Mouse (Mus musculus) c-Kit-negative CD71-positive TER-119-positive erythroid progenitor cells, embryonic 14.5 days (primary cell): ENCODE data around the gene Slc39a11.
A peak's percentile ranks its signal among the peaks of the same experiment; 100 is the strongest.
"Not testable (repeated sequence)": the region's sequence is repeated elsewhere in the genome, so short reads cannot be mapped to it uniquely, and the experiment has no call there.

Experiments used
- DNase-seq: peaks from one replicate; pipeline ENCODE4 v3.0.0-alpha.2; 2013; ENCODE audit warnings: low read depth, low spot score

Gene Slc39a11

DNA sequence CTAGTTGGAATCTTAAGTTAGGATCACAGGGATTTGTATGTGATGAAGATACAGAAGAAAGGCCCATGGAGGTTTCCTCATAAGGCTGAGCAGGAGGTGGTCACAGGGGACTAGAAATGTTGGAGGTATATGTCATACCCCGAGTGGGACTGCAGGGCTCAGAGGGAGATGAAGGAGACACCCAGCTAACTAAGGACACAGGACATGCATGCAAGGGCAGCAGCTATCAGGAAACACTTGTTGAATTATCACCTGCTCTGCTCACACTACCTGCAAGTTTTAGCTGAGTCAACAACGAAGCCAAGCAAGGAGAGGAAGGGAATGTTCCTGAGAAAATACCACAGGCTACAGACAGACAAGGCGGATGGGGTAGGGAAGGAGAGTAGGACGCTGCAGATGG lies 17.8 kb upstream of the Slc39a11 start:
- no peak for DNase-seq

- DNase-seq = no peak
Observed at GRCm38 (mm10) chr11:113667122-113667521, 17.2 kb upstream of the Slc39a11 start.

- no peak for DNase-seq
Observed at GRCm38 (mm10) chr11:113666648-113667047, 16.8 kb upstream of the Slc39a11 start.

DNA sequence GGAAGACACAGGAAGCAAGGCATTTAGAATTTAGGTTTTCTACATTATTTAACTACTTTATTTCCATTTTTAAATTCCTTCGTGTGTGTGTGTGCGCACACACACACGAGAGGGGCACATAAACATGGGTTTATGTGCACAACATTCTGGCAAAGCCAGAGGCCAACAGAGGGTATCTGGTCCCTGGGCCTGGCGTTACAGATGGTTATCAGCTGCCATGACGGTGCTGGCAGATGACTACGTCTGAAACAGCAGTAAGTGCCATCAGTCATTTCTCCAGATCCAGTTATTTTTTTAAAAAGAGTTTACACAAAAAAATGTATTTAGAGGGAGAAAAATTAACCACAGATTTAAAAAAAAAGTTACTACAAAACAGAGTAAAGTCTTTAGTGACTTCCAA lies 16.3 kb upstream of the Slc39a11 start:
- no peak for DNase-seq

DNA sequence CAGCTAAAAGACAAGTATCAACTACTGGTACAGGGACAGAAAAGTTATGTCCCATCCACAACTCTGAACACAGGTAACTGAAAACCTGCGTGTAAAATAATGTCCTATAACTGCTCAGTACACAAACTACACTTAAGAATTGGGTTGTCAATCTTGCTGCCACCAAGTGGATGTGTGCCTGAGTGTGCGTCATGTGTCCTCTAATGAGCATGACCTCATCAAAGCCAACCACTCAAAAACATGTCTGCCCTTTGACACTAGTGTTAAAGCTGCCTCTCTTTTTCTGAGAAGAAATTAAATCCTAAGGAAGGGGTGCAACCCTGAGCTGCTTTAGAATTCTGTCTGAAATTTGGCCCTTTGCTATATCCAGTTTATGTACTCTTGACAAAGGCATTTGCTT lies 14.4 kb upstream of the Slc39a11 start:
- no peak for DNase-seq

DNA sequence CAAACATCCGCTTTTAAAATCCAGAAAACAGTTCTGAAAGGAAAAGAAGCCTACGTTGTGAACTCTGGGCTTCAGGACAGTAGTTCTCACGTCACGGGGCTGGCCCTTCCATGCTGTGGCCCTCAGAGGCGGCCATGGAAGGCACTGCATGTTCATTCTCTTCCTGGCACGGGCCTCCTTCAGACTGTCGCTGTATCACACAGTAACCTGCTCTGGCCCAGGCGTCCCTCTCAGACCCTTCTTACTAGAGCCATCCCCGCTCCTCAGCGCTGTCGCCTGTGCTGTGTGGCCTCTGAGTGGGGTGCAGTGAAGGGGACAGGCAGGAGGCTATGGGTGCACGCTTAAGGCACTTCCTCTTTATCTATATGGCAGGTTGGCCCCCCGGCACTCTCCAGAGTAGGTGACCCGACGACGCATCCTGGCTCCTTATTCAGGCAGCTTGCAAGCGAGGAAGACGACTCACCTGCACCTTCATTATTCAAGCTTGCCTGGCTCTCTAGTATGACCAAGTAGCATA lies 12.0 kb upstream of the Slc39a11 start:
- no peak for DNase-seq

DNA sequence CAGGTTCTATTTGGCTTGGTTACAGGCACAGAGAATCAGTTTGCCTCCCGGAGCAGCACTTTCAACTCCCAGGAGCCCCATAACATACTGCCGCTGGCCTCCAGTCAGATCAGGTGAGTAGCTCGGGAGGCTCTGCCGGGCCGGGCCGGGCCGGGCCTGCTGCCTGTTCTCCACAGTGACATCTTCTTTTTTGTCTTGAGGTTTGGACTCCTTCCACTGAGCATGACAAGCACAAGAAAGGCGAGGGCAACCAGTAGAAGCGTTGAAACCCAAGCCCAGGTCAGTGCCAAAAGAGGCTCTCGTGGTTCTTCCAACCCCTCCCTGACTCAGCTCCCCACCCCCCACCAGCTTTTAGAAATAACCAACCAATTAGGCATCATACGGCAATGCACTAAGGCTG lies 11.1 kb upstream of the Slc39a11 start:
- no peak for DNase-seq

- DNase-seq = not testable (repeated sequence)
Observed at GRCm38 (mm10) chr11:113660213-113660612, 10.3 kb upstream of the Slc39a11 start.

DNA sequence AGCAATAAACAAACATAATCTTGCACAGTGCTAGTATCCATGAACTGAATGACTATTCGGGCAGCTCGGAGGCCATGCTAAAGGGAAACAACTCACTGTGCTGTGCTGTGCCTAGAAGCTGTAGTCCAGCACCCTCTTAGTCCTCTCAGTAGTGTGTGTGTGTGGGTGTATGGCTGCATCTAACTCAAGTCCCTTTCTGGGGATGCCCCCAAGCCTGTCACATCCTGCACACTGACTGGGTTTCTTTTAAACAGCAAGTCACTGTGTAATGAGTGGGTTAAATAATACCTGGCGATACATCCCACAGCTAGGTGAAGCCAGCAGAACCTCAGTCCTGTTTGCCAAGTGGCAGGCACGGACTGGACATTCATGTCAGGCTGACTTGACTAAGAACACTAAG lies 8.9 kb upstream of the Slc39a11 start:
- DNase-seq = no peak

GRCm38 (mm10) chr11:113658319-113658718 lies 8.4 kb upstream of the Slc39a11 start:
- DNase-seq = no peak

DNA sequence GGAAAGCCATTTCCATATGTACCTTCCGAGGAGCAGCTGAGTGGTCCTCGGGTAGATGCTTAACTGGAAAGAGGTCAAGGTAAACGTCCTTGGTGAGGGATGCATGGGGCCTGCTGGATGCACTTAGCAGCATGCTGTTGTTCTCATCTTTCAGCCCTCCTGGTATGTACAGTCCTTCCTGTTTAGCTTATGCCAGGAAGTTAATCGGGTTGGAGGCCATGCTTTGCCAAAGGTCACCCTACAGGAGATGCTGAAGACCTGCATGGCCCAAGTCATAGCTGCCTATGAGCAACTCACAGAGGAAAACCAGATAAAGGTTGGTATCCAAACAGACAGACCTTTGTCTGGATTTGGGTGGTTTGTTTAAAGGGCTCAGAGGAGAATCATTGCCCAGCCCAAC lies 7.3 kb upstream of the Slc39a11 start:
- DNase-seq = no peak

DNA sequence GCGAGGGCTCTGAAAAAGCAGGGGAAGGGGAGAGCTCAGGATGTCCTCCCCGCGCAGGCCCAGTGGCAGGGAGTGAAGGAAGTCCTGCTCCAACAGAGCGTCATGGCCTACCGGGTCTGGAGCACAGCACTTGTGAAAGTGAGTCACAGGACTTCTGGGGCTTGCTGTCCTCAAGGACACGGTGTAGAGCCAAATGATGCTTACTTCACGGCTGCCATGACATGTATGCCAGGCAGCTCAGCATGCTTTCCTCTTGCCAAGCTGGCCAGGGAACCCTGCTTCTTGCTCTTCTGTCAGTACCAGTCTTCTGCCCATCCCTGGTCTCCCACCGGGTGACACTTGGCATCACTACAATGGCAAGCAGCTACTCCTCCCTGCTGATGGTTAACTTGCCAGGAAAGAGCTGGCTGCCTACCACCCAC lies 6.6 kb upstream of the Slc39a11 start:
- DNase-seq = no peak

DNA sequence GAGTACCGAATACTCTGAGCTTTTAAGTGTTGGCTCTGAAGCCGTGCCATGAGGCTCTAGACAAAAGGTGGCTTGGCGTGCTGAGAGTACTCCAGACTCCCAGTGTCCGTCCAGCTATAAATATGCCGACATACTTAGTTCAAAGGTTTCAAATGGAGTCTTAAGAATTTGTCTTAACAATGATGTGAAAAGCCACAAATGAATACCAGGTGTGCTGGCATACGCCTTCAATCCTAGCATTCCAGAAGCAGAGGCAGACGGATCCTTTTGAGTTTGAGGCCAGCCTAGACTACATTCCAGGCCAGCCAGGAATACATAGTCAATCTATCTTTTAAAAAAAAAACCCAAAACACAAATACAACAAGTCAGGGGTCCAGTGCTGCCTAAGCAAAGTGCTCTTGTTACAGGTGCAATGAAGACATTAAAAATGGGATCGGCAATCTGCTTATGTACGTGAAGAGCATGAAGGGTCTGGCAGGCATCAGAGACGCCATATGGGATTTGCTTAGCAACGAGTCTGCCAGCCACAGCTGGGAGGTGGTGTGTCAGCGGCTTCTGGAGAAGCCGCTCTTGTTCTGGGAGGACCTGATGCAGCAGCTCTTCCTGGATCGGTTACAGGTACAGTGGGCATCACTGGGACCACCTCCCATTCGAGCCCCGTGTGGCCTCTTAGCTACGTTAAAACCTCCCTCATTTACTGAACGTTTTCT lies 4.8 kb upstream of the Slc39a11 start:
- no peak for DNase-seq

- no peak for DNase-seq
Observed at GRCm38 (mm10) chr11:113654105-113654504, 4.2 kb upstream of the Slc39a11 start.

- no peak for DNase-seq
Observed at GRCm38 (mm10) chr11:113652516-113652915, 2.6 kb upstream of the Slc39a11 start.

- no peak for DNase-seq
Observed at GRCm38 (mm10) chr11:113651907-113652273, 2.0 kb upstream of the Slc39a11 start.

- DNase-seq = no peak
Observed at GRCm38 (mm10) chr11:113651206-113651906, 1.5 kb upstream of the Slc39a11 start.

DNA sequence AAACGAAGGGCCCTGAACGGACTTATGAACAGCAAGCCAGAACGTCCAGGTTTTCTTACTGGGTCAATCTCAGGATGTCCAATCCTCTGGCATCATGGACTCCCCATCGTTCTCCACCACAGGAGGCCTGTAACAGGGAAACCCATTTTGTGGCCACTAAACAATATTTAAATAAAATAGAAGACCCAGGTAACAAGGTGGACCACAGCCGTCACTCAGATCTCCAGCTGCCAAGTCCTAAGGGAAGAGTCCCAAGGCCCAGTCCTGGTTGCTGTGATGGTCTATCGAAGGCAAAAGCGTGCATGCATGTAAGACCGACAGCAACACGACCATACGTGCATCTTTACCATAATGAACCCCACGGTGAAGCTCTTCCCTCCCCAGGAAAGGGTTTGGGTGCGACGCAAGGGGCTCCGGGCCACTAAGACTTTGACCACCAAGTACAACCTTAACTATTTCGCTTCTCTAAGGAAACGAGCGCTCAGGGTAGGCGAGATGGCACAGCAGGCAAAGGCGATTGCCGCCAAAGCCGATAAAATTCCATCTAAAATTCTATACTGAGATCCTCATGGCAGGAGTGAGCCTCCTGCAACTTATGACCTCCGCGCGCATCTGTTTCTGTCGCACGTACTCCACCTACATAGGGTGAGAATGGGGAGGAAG lies 1.1 kb downstream of the Slc39a11 start, which contains the start of gene Cog1:
TSS of gene Cog1 (plus strand) at position 480 of the 663 bp plus-strand sequence.
- no peak for DNase-seq

DNA sequence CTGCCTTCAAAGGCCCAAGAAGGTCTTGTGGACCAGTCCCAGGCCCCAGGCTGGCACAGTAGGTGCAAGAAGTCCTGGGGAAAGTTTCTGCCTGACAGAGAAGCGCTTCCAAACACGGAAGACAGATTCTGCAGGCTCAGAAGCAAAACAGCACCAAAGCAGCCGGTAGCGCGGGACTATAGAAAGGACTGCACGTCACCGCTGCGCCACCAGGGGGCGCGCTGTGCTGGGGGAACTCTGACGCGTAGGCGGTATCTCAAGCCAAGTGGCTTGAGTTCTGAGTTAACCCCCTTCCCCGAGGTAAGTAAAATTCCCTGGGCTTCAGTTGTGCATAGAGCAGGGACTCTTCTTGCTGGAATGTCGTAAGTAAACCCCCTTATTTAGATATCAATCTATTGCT lies 1.7 kb downstream of the Slc39a11 start:
- DNase-seq = peak; percentile 76

GRCm38 (mm10) chr11:113645181-113645580 lies 4.7 kb downstream of the Slc39a11 start:
- DNase-seq = no peak

DNA sequence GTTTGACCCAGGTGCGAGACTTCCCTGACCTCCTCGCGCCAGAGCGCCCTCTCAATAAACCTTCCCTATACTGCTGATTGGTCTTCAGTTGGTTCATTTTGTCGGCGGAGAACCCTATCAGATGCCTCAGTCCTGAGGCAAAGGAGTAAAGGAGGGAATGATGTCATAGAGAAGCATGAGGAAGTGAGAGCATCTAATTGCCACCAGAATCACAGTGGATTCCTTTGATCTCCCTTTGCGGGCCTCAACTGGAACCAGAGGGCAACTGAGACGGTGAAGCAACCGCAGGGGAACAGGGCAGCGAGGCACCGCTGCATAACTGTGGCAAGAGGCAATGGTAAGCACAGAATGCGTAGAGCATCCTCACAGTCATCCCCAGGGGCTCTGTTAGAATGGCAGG lies 11.2 kb downstream of the Slc39a11 start:
- no peak for DNase-seq

GRCm38 (mm10) chr11:113634699-113635121 lies 15.2 kb downstream of the Slc39a11 start:
- DNase-seq = no peak
